Mouse (Mus musculus) olfactory bulb, adult 2 months (tissue): ENCODE data around the gene Sh3pxd2a. TPM values are rescaled to one million over a fixed set of nuclear protein-coding genes. Genes with fewer than 3 reads are reported as not detected.
A peak's percentile ranks its signal among the peaks of the same experiment; 100 is the strongest.

ENCODE experiments used
- H3K27ac ChIP-seq: fragments of 200-500 bp; 2 replicates; pipeline ENCODE4 v1.5.1; 2012; ENCODE audit warnings: low read depth, low read length; ENCODE audit not compliant: insufficient read depth
- H3K4me1 ChIP-seq: fragments of 200-500 bp; 2 replicates; pipeline ENCODE4 v1.6.1; 2012; ENCODE audit warnings: low read length; ENCODE audit not compliant: control insufficient read depth, insufficient read depth
- H3K4me3 ChIP-seq: fragments of 200-500 bp; 2 replicates; pipeline ENCODE4 v1.5.1; 2012; ENCODE audit warnings: mild to moderate bottlenecking, low read depth, low read length, moderate library complexity; ENCODE audit not compliant: insufficient read depth
- CTCF ChIP-seq: fragments of 200-500 bp; IDR thresholded peaks from 2 replicates; pipeline ENCODE4 v1.5.1; 2012; ENCODE audit warnings: low read depth, mild to moderate bottlenecking, low read length, moderate library complexity; ENCODE audit not compliant: insufficient read depth
- POLR2A ChIP-seq: fragments of 200-500 bp; IDR thresholded peaks from 2 replicates; pipeline ENCODE4 v1.6.1; 2012; ENCODE audit warnings: mild to moderate bottlenecking, low read depth, low read length, moderate library complexity; ENCODE audit not compliant: insufficient read depth
- WGBS: fragments of 180-500 bp; shearing (Covaris S2); methylation state at CpG from one replicate; pipeline ENCODE4 v1.1.7; 2018; 5-methylcytosine and 5-hydroxymethylcytosine counted together
- polyA plus RNA-seq: library from polyadenylated mRNA; stranded (reverse); fragments of >200 nt; gene quantifications from 2 replicates; pipeline ENCODE4 v1.2.4, GENCODE M21; 2012; ENCODE audit warnings: low replicate concordance; ENCODE audit not compliant: missing spikeins, insufficient read depth, insufficient read length

Sh3pxd2a gene
- polyA plus RNA-seq, 1 experiment, result not detected

- Histone ChIP-seq H3K4me1 (peaks cover 2% of the 10 kb centered on the region; the same call in 1 of the 2 replicates), H3K4me3 (no peak overlapping the region), H3K27ac (no peak overlapping the region)
- 94% methylated on average over 12 of the region's 12 CpGs for WGBS
- TF ChIP-seq CTCF, result no peak
- TF ChIP-seq POLR2A, result no peak
Measured at GRCm38 (mm10) chr19:47384036-47384435, 80.2 kb downstream of the Sh3pxd2a start.

GRCm38 (mm10) chr19:47382268-47382667 lies 81.9 kb downstream of the Sh3pxd2a start:
- 81% methylated on average over 5 of the region's 5 CpGs for WGBS
- H3K4me1 ChIP-seq, result no peaks in the 10 kb centered on the region
- H3K27ac ChIP-seq, result no peak overlapping the region
- H3K4me3 ChIP-seq, result no peak overlapping the region
- TF ChIP-seq POLR2A, result no peak
- no peak for TF ChIP-seq CTCF

GRCm38 (mm10) chr19:47381011-47381410 lies 83.2 kb downstream of the Sh3pxd2a start:
- WGBS, result 92% methylated on average over 15 of the region's 15 CpGs
- H3K4me1 ChIP-seq, result no peaks in the 10 kb centered on the region
- TF ChIP-seq POLR2A (no peak), CTCF (no peak)
- H3K4me3 ChIP-seq, result no peak overlapping the region
- no peak overlapping the region for H3K27ac ChIP-seq

GRCm38 (mm10) chr19:47379141-47379540 lies 85.1 kb downstream of the Sh3pxd2a start:
- 81% methylated on average over 5 of the region's 5 CpGs for WGBS
- TF ChIP-seq POLR2A, result no peak
- TF ChIP-seq CTCF, result no peak

GRCm38 (mm10) chr19:47374916-47375573 lies 89.2 kb downstream of the Sh3pxd2a start:
- no peak for TF ChIP-seq POLR2A
- TF ChIP-seq CTCF, result no peak
- WGBS, result 93% methylated on average over 8 of the region's 8 CpGs
- Histone ChIP-seq H3K4me1 (no peaks in the 10 kb centered on the region), H3K27ac (no peak overlapping the region), H3K4me3 (no peak overlapping the region)

More at GRCm38 (mm10) chr19:47379141-47379540, 85.1 kb downstream of the Sh3pxd2a start:
- Histone ChIP-seq H3K27ac (no peak overlapping the region), H3K4me3 (no peak overlapping the region), H3K4me1 (no peaks in the 10 kb centered on the region)

- WGBS, result 45% methylated on average over 4 of the region's 4 CpGs
- TF ChIP-seq CTCF, result peak; percentile 55; the same call in 1 of the 2 replicates
- TF ChIP-seq POLR2A, result no peak
- Histone ChIP-seq H3K27ac (no peak overlapping the region), H3K4me3 (no peak overlapping the region), H3K4me1 (no peaks in the 10 kb centered on the region)
Measured at GRCm38 (mm10) chr19:47374440-47374839, 89.8 kb downstream of the Sh3pxd2a start.

GRCm38 (mm10) chr19:47372044-47372443 lies 92.2 kb downstream of the Sh3pxd2a start:
- no peaks in the 10 kb centered on the region for H3K4me1 ChIP-seq
- H3K27ac ChIP-seq, result no peak overlapping the region
- no peak for TF ChIP-seq POLR2A
- no peak for TF ChIP-seq CTCF
- H3K4me3 ChIP-seq, result no peak overlapping the region
- 63% methylated on average over 5 of the region's 5 CpGs for WGBS

GRCm38 (mm10) chr19:47371521-47371920 lies 92.7 kb downstream of the Sh3pxd2a start:
- Histone ChIP-seq H3K4me3 (no peak overlapping the region), H3K4me1 (peaks cover 2% of the 10 kb centered on the region; the same call in 1 of the 2 replicates), H3K27ac (no peak overlapping the region)
- no peak for TF ChIP-seq POLR2A
- WGBS, result 95% methylated on average over 11 of the region's 11 CpGs

GRCm38 (mm10) chr19:47369008-47369407 lies 95.2 kb downstream of the Sh3pxd2a start:
- Histone ChIP-seq H3K4me3 (no peak overlapping the region), H3K4me1 (peaks cover 2% of the 10 kb centered on the region), H3K27ac (no peak overlapping the region)
- 76% methylated on average over 3 of the region's 3 CpGs for WGBS
- TF ChIP-seq POLR2A (no peak), CTCF (no peak)

- peaks cover 11% of the 10 kb centered on the region for H3K4me1 ChIP-seq
- WGBS, result 85% methylated on average over 12 of the region's 12 CpGs
- no peak overlapping the region for H3K4me3 ChIP-seq
- H3K27ac ChIP-seq, result no peak overlapping the region
- TF ChIP-seq CTCF (no peak), POLR2A (no peak)
Measured at GRCm38 (mm10) chr19:47367271-47367879, 96.8 kb downstream of the Sh3pxd2a start.
